Mouse (Mus musculus) E14TG2a.4 (cell line): ENCODE results near the gene Prkci.

Source experiments
- CTCF ChIP-seq: conservative IDR thresholded peaks from 2 replicates; pipeline ENCODE4 v1.5.1; 2014; ENCODE audit warnings: low read length
- NANOG ChIP-seq: IDR thresholded peaks from 2 replicates; pipeline ENCODE4 v1.6.1; 2014; ENCODE audit warnings: borderline replicate concordance, low read length, mixed read lengths

DNA sequence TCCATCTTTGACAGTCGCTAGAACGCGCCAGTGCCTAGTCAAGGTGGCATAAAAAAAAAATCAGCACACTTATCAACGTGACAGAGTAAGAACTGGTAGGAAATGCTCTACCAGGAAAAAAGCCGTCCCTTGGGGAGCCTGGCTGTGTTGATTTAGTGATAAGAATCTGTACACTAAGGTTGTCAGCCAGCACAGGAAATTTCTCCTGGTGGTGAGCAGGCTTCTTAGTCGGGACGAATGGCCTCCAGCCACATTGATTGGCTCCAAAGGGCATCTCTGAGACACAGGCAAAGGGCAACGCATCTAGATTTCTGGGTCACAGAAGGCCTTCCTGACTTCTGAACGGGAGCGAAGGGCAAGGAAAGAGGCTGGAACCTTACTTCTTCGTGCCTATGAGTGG is 80.3 kb downstream of the Prkci start:
- TF ChIP-seq CTCF = no peak
- TF ChIP-seq NANOG = no peak
